Mouse (Mus musculus): ENCODE data around the gene Olfr469. TPM values are rescaled to one million over a fixed set of nuclear protein-coding genes. Genes with fewer than 3 reads are reported as not detected.
"Not testable (repeated sequence)": the region's sequence is repeated elsewhere in the genome, so short reads cannot be mapped to it uniquely, and the experiment has no call there.

Gene Olfr469
- polyA plus RNA-seq (2015; fragmentation: Nextera tagmentation; extraction: Ambion mirVana): not detected in 2 replicates

GRCm38 (mm10) chr7:107825441-107825840, at the start of gene Olfr469:
Gene Olfr469, minus strand, starts transcription at chr7:107825541.
- not testable (repeated sequence) for H3K4me1 ChIP-seq; H3K4me2 ChIP-seq (replicated peaks); H3K4me3 ChIP-seq; H3K27ac ChIP-seq (replicated peaks); H3K36me3 ChIP-seq; H3K9me3 ChIP-seq; H3K9ac ChIP-seq (replicated peaks); H3K27me3 ChIP-seq; ATAC-seq (replicated peaks)

DNA sequence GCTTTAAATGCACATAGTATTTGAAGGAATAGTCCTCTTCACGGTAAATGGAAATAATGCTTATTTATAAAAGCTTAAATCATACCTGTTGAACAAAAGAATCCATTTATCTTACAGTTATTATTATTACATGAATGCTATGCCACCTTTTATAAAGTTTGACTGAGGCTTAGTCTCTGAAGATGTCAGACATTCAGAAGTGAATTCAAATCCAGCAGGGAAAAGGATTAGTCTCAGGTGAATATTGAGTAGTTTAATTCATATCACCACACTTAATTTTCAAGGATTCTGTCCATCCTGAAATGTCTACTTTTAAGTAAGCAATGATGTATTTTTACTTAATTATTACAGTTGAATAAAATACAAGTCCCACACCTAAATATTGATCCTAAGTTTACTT, 22.0 kb upstream of the Olfr469 start, which contains the start of gene Olfr470:
Gene Olfr470 (minus strand): TSS at position 101 of the 400 bp plus-strand sequence.
- ATAC-seq (replicated peaks); H3K4me2 ChIP-seq (replicated peaks); H3K9me3 ChIP-seq; H3K27ac ChIP-seq (replicated peaks); H3K9ac ChIP-seq (replicated peaks); H3K27me3 ChIP-seq; H3K4me1 ChIP-seq; H3K4me3 ChIP-seq; H3K36me3 ChIP-seq: not testable (repeated sequence)
- 69% methylated on average over 1 of the region's 1 CpGs for WGBS

DNA sequence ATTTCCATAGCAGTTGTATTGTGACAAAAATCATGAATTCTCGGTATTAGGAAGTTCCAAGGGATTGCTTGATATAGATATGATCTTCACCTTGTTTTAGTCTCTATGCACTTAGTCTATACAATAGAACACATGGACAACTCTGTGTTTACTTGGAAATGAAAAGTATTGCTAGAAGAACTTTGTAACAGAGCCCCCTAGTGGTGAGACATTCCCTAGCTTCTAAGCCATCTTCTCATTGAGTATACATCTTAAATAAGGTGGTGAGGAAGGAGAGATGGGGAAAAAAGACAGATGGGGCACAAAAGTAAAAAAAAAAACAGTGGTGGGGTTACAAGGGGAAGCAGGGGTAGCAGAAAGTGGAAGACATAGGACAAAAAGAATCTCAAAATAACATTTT, 16.4 kb upstream of the Olfr469 start:
- Histone ChIP-seq H3K4me2 (replicated peaks) (no peak overlapping the region), H3K4me1 (no peaks in the 10 kb centered on the region), H3K4me3 (no peak overlapping the region), H3K9me3 (no peaks in the 10 kb centered on the region), H3K9ac (replicated peaks) (no peak overlapping the region), H3K27ac (replicated peaks) (no peak overlapping the region), H3K27me3 (no peaks in the 10 kb centered on the region), H3K36me3 (no peaks in the 10 kb centered on the region)
- WGBS: 75% methylated on average over 1 of the region's 1 CpGs
- no peak for ATAC-seq (replicated peaks)

DNA sequence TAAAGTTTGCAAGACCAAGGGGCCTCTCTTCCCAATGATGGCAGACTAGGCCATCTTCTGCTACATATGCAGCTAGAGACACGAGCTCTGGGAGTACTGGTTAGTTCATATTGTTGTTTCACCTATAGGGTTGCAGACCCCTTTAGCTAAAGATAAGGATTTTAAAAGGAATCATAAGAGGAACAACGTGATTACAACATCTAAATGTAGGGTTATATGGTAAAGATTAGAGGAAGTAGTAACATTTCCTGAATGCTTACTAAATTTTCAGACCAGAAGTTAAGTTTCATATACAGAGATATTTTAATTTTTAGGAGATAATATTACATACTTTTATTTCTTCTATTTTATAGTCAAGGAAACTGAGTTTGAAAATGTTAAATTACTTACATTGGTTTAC, 1.5 kb downstream of the Olfr469 start:
- 77% methylated on average over 2 of the region's 2 CpGs for WGBS
- not testable (repeated sequence) for H3K36me3 ChIP-seq; H3K27ac ChIP-seq (replicated peaks); ATAC-seq (replicated peaks); H3K4me1 ChIP-seq; H3K9me3 ChIP-seq; H3K4me2 ChIP-seq (replicated peaks); H3K4me3 ChIP-seq; H3K9ac ChIP-seq (replicated peaks); H3K27me3 ChIP-seq

- no peak for ATAC-seq (replicated peaks)
- Histone ChIP-seq H3K27me3 (no peaks in the 10 kb centered on the region), H3K4me3 (no peak overlapping the region), H3K36me3 (no peaks in the 10 kb centered on the region), H3K27ac (replicated peaks) (no peak overlapping the region), H3K9ac (replicated peaks) (no peak overlapping the region), H3K4me2 (replicated peaks) (no peak overlapping the region), H3K4me1 (no peaks in the 10 kb centered on the region), H3K9me3 (no peaks in the 10 kb centered on the region)
Measured at GRCm38 (mm10) chr7:107819442-107819841, 5.9 kb downstream of the Olfr469 start.

GRCm38 (mm10) chr7:107811963-107812362, 13.4 kb downstream of the Olfr469 start, which contains the start of gene Olfr467:
Gene Olfr467, plus strand, starts transcription at chr7:107812263.
- H3K27ac ChIP-seq (replicated peaks): no peak within 1 kb of the TSS
- ATAC-seq (replicated peaks): no peak
- no peak within 1 kb of the TSS for H3K9ac ChIP-seq (replicated peaks)
- H3K4me2 ChIP-seq (replicated peaks): no peak within 1 kb of the TSS
- no peaks in the 10 kb centered on the region for H3K4me1 ChIP-seq
- no peaks in the 10 kb centered on the region for H3K27me3 ChIP-seq
- H3K9me3 ChIP-seq: no peaks in the 10 kb centered on the region
- no peak within 1 kb of the TSS for H3K4me3 ChIP-seq
- H3K36me3 ChIP-seq: no peaks in the 10 kb centered on the region

GRCm38 (mm10) chr7:107802138-107802537, 23.2 kb downstream of the Olfr469 start:
- H3K27ac ChIP-seq (replicated peaks): no peak overlapping the region
- no peaks in the 10 kb centered on the region for H3K36me3 ChIP-seq
- ATAC-seq (replicated peaks): no peak
- H3K27me3 ChIP-seq: no peaks in the 10 kb centered on the region
- no peak overlapping the region for H3K4me3 ChIP-seq
- H3K9me3 ChIP-seq: no peaks in the 10 kb centered on the region
- no peak overlapping the region for H3K4me2 ChIP-seq (replicated peaks)
- no peak overlapping the region for H3K9ac ChIP-seq (replicated peaks)
- WGBS: 84% methylated on average over 3 of the region's 3 CpGs
- no peaks in the 10 kb centered on the region for H3K4me1 ChIP-seq

DNA sequence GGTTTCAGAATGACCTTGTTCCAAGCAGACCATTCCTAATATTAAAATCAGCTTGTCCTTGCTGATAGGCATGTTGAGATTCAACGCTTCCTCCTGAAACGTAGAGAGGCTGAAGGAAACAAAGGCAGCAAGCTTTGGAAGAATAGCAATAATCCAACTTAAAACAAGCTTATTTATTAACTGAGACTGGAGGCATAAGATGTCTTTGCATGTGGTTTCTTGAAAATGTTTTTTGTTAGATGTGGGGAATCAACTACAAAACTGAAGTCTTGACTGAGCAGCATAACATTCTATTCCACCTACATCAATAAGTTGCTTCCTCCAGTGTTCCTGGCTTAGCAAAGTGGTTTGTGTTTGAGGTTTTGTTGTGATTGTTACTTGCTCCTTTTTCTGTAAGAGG, 24.2 kb downstream of the Olfr469 start, which contains the start of gene Ovch2:
Gene Ovch2 (minus strand): TSS at position 101 of the 400 bp plus-strand sequence.
- WGBS: 83% methylated on average over 2 of the region's 2 CpGs
- Histone ChIP-seq H3K9me3 (no peaks in the 10 kb centered on the region), H3K27ac (replicated peaks) (no peak within 1 kb of the TSS), H3K4me3 (no peak within 1 kb of the TSS), H3K4me2 (replicated peaks) (no peak within 1 kb of the TSS), H3K4me1 (no peaks in the 10 kb centered on the region), H3K36me3 (no peaks in the 10 kb centered on the region), H3K9ac (replicated peaks) (no peak within 1 kb of the TSS), H3K27me3 (no peaks in the 10 kb centered on the region)
- no peak for ATAC-seq (replicated peaks)

- no peaks in the 10 kb centered on the region for H3K36me3 ChIP-seq
- H3K27ac ChIP-seq (replicated peaks): no peak overlapping the region
- no peaks in the 10 kb centered on the region for H3K9me3 ChIP-seq
- no peak for ATAC-seq (replicated peaks)
- H3K27me3 ChIP-seq: no peaks in the 10 kb centered on the region
- H3K9ac ChIP-seq (replicated peaks): no peak overlapping the region
- no peak overlapping the region for H3K4me3 ChIP-seq
- H3K4me1 ChIP-seq: no peaks in the 10 kb centered on the region
- H3K4me2 ChIP-seq (replicated peaks): no peak overlapping the region
- 93% methylated on average over 2 of the region's 2 CpGs for WGBS
Measured at GRCm38 (mm10) chr7:107796500-107796899, 28.8 kb downstream of the Olfr469 start.

- Histone ChIP-seq H3K4me3 (no peak overlapping the region), H3K4me2 (replicated peaks) (no peak overlapping the region), H3K9ac (replicated peaks) (no peak overlapping the region), H3K4me1 (no peaks in the 10 kb centered on the region), H3K27ac (replicated peaks) (no peak overlapping the region), H3K9me3 (no peaks in the 10 kb centered on the region), H3K36me3 (no peaks in the 10 kb centered on the region), H3K27me3 (no peaks in the 10 kb centered on the region)
- ATAC-seq (replicated peaks): peak; percentile 60; the same call in 1 of the 2 replicates
- 64% methylated on average over 3 of the region's 3 CpGs for WGBS
Measured at GRCm38 (mm10) chr7:107787977-107788620, 37.2 kb downstream of the Olfr469 start.

- ATAC-seq (replicated peaks): no peak
- H3K4me3 ChIP-seq: no peak overlapping the region
- WGBS: 40% methylated on average over 4 of the region's 4 CpGs
- no peak overlapping the region for H3K27ac ChIP-seq (replicated peaks)
- no peaks in the 10 kb centered on the region for H3K27me3 ChIP-seq
- H3K36me3 ChIP-seq: no peaks in the 10 kb centered on the region
- no peak overlapping the region for H3K4me2 ChIP-seq (replicated peaks)
- no peaks in the 10 kb centered on the region for H3K9me3 ChIP-seq
- no peaks in the 10 kb centered on the region for H3K4me1 ChIP-seq
- H3K9ac ChIP-seq (replicated peaks): no peak overlapping the region
Measured at GRCm38 (mm10) chr7:107779611-107780010, 45.7 kb downstream of the Olfr469 start.

- H3K27me3 ChIP-seq: no peaks in the 10 kb centered on the region
- H3K4me1 ChIP-seq: no peaks in the 10 kb centered on the region
- no peaks in the 10 kb centered on the region for H3K9me3 ChIP-seq
- no peak overlapping the region for H3K27ac ChIP-seq (replicated peaks)
- H3K4me2 ChIP-seq (replicated peaks): no peak overlapping the region
- H3K9ac ChIP-seq (replicated peaks): no peak overlapping the region
- WGBS: 74% methylated on average over 1 of the region's 1 CpGs
- no peaks in the 10 kb centered on the region for H3K36me3 ChIP-seq
- H3K4me3 ChIP-seq: no peak overlapping the region
- ATAC-seq (replicated peaks): no peak
Measured at GRCm38 (mm10) chr7:107778216-107778615, 47.1 kb downstream of the Olfr469 start.

DNA sequence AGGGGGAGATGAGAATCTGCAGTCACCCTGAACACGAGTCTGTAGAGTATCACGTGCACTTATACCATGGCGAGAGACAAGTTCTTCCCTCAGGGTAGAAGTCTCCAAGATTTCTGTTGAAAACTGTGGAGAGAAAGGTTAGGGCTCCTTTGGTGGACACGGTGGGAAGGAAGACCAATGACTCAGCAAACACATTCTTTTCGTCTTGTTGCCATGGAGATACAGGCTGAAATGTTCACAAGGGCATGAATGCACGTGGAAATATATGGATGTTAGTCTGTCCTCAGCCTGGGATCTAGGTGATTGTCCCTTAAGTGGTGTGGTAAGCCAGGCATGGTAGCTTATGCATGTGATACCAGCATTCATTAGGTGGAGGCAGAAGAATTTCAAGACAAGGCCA, 54.5 kb downstream of the Olfr469 start:
- Histone ChIP-seq H3K27ac (replicated peaks) (no peak overlapping the region), H3K9me3 (no peaks in the 10 kb centered on the region), H3K27me3 (no peaks in the 10 kb centered on the region), H3K36me3 (no peaks in the 10 kb centered on the region), H3K4me2 (replicated peaks) (no peak overlapping the region), H3K4me1 (no peaks in the 10 kb centered on the region), H3K4me3 (no peak overlapping the region), H3K9ac (replicated peaks) (no peak overlapping the region)
- 57% methylated on average over 6 of the region's 6 CpGs for WGBS
- ATAC-seq (replicated peaks): no peak
